Mouse (Mus musculus): ENCODE results near the gene Tom1l1. TPM values are rescaled to one million over a fixed set of nuclear protein-coding genes. Genes with fewer than 3 reads are reported as not detected.
A peak's percentile ranks its signal among the peaks of the same experiment; 100 is the strongest.

Gene Tom1l1
- polyA plus RNA-seq, 1 experiment from 2014 or later: 24.0 TPM

DNA sequence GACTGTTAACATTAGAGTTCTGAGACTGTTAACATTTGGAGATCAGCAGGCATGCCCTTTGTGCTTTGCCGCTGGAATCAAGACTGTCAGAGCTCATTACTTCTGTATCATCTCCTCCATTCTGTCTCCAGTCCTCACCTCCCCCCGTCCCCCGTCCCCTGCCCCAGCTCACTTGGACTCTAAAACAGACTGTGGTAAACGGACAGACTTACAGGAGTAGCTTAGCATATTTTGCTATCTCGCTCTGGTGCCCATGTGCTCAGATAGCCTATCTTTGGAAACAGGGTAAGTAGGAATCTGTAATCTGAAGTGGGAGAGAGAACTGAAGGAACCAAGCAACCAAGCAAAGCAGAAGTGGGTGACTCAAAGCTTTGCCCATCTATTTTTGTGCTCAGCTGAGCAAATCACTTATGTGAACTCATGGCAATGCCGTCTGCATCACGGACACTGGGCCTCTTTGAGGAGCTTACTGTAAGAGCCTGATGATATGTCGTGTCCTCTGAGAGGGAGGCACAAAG, 10.3 kb downstream of the Tom1l1 start:
- TF ChIP-seq EP300 (IDR thresholded peaks at IDR 0.05; ENCODE audit: low read depth) (no peak), CTCF (IDR thresholded peaks at IDR 0.05; ENCODE audit: low read depth) (no peak)
- DNase-seq (no peak), ATAC-seq (no peak)
- peak overlapping the region; percentile 65 for H3K4me2 ChIP-seq (ENCODE audit: low read depth, low read length)
- H3K27ac ChIP-seq (ENCODE audit: low read depth): no peak overlapping the region
- H3K36me3 ChIP-seq (replicated peaks; ENCODE audit: insufficient read depth, low read length): peaks cover 44% of the 10 kb centered on the region
- no peaks in the 10 kb centered on the region for H3K9me3 ChIP-seq (ENCODE audit: low read length)
- H3K4me3 ChIP-seq (ENCODE audit: low read depth, low read length): peak overlapping the region; percentile 46
- peaks cover 16% of the 10 kb centered on the region for H3K4me1 ChIP-seq (ENCODE audit: insufficient read depth)
- 0 out of 2 replicates have a peak overlapping the region, but pooled peaks have one; percentile 18 for H3K9ac ChIP-seq (replicated peaks)
- no peaks in the 10 kb centered on the region for H3K27me3 ChIP-seq (ENCODE audit: insufficient read depth, low read length)
- WGBS (ENCODE audit: insufficient replicate concordance): 73% methylated on average over 8 of the region's 8 CpGs

DNA sequence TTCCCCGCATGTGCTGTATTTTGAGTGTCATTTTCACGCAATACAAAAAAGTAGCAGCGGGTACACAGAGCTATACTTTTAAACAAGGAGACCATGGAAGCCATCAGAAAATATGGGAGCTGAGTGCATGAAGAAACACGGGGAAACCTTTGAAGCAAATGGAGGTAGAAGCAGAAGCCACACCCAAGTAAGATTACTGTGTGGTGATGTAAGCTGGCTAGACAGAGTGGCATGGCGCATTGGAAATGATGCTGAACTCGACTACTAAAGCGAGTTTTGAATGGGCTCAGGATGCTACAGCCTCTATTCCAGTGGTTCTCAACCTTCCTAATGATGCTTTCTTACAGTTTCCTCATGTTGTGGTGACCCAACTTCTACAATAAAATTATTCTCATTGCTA, 11.1 kb downstream of the Tom1l1 start:
- peaks cover 44% of the 10 kb centered on the region for H3K36me3 ChIP-seq (replicated peaks; ENCODE audit: insufficient read depth, low read length)
- peaks cover 16% of the 10 kb centered on the region for H3K4me1 ChIP-seq (ENCODE audit: insufficient read depth)
- TF ChIP-seq CTCF (IDR thresholded peaks at IDR 0.05; ENCODE audit: low read depth) (no peak), EP300 (IDR thresholded peaks at IDR 0.05; ENCODE audit: low read depth) (no peak)
- peak overlapping the region; percentile 65 for H3K4me2 ChIP-seq (ENCODE audit: low read depth, low read length)
- ATAC-seq (no peak), DNase-seq (no peak)
- WGBS (ENCODE audit: insufficient replicate concordance): 86% methylated on average over 7 of the region's 7 CpGs
- H3K9me3 ChIP-seq (ENCODE audit: low read length): no peaks in the 10 kb centered on the region
- peak overlapping the region; percentile 64 for H3K9ac ChIP-seq (replicated peaks)
- peak overlapping the region; percentile 46 for H3K4me3 ChIP-seq (ENCODE audit: low read depth, low read length)
- H3K27ac ChIP-seq (ENCODE audit: low read depth): peak overlapping the region; percentile 82; the same call in 1 of the 2 replicates
- H3K27me3 ChIP-seq (ENCODE audit: insufficient read depth, low read length): no peaks in the 10 kb centered on the region

DNA sequence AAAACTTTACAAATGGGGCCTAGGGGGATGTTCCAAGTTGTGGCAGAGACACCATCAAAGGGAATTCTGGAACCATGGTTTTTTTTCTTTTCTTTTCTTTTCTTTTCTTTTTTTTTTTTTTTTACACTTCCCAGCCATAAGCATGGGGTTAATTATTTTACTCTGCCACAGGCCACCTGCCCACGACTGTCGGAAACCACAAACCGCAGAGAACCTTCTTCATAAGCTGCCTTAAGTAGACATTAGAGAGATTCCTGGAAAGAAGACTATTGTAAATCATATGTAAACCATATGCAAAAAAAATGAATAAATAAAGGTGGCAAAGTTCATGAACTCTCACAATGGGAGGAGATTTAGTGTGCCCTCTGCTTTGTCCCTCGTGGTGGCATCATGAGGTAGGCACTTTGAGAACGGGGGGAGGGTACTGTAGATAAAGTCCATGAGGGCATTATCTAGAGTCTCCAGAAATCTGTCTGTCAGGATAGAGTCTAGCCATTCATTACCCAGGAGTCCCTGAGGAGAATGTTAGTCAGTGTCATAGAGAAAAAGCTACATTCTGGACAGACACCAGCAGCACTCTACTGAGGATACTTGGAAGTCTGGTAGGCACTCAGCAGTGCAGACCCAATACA, 12.6 kb downstream of the Tom1l1 start:
- Histone ChIP-seq H3K27me3 (ENCODE audit: insufficient read depth, low read length) (no peaks in the 10 kb centered on the region), H3K4me2 (ENCODE audit: low read depth, low read length) (peak overlapping the region; percentile 65), H3K36me3 (replicated peaks; ENCODE audit: insufficient read depth, low read length) (peaks cover 42% of the 10 kb centered on the region), H3K9ac (replicated peaks) (peak overlapping the region; percentile 64), H3K9me3 (ENCODE audit: low read length) (no peaks in the 10 kb centered on the region), H3K27ac (ENCODE audit: low read depth) (peak overlapping the region; percentile 82), H3K4me1 (ENCODE audit: insufficient read depth) (peaks cover 16% of the 10 kb centered on the region), H3K4me3 (ENCODE audit: low read depth, low read length) (peak overlapping the region; percentile 46)
- ATAC-seq: peak; percentile 98
- no peak for DNase-seq
- 31% methylated on average over 5 of the region's 5 CpGs for WGBS (ENCODE audit: insufficient replicate concordance)
- TF ChIP-seq EP300 (IDR thresholded peaks at IDR 0.05; ENCODE audit: low read depth) (peak; percentile 98), CTCF (IDR thresholded peaks at IDR 0.05; ENCODE audit: low read depth) (no peak)

DNA sequence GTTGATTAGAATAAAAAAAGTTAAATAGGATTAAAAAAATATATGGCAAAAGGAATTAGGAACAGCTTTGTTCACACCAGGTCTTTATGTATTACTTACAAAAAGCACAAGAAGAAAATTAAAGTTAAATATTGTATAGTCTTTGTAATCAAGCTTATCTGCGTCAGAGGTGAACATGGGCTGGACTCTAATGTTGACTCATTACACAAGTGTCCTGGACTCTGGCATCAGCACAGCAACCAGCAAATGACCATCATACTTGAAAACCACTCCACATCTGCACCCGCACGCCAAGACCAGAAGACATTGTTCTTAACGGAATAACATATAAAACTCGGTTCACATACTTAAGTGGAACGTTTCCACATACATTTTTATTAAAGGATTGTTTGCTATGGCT, 20.8 kb downstream of the Tom1l1 start:
- H3K4me1 ChIP-seq (ENCODE audit: insufficient read depth): peaks cover 44% of the 10 kb centered on the region
- no peak for TF ChIP-seq EP300 (IDR thresholded peaks at IDR 0.05; ENCODE audit: low read depth)
- no peak for TF ChIP-seq CTCF (IDR thresholded peaks at IDR 0.05; ENCODE audit: low read depth)
- no peak overlapping the region for H3K4me2 ChIP-seq (ENCODE audit: low read depth, low read length)
- H3K36me3 ChIP-seq (replicated peaks; ENCODE audit: insufficient read depth, low read length): peaks cover 17% of the 10 kb centered on the region
- H3K4me3 ChIP-seq (ENCODE audit: low read depth, low read length): no peak overlapping the region
- no peak overlapping the region for H3K9ac ChIP-seq (replicated peaks)
- no peaks in the 10 kb centered on the region for H3K9me3 ChIP-seq (ENCODE audit: low read length)
- ATAC-seq: peak; percentile 63
- 75% methylated on average over 6 of the region's 6 CpGs for WGBS (ENCODE audit: insufficient replicate concordance)
- peak overlapping the region; percentile 91 for H3K27ac ChIP-seq (ENCODE audit: low read depth)
- H3K27me3 ChIP-seq (ENCODE audit: insufficient read depth, low read length): no peaks in the 10 kb centered on the region
- DNase-seq: peak; percentile 35

DNA sequence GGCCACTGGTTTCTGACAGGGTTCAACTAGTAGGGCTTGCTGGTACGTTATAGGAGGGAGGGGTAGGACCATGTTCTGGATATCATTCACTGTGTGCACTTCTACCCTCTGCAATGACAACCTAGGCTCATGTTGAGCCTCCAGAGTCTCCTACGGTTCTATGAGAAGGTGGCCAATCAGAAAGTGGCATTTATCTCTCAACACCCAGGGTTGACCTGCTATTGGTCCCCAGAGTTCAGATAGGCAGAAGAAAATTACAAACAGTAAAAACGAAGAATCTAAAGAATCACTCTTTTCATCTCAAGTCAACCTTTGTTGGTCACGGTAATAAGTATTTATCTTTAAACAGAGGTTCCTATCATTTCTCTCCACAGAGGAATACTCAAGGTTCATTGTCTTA, 21.2 kb downstream of the Tom1l1 start:
- peaks cover 44% of the 10 kb centered on the region for H3K4me1 ChIP-seq (ENCODE audit: insufficient read depth)
- TF ChIP-seq EP300 (IDR thresholded peaks at IDR 0.05; ENCODE audit: low read depth) (no peak), CTCF (IDR thresholded peaks at IDR 0.05; ENCODE audit: low read depth) (no peak)
- DNase-seq (no peak), ATAC-seq (peak; percentile 52)
- no peak overlapping the region for H3K4me3 ChIP-seq (ENCODE audit: low read depth, low read length)
- no peaks in the 10 kb centered on the region for H3K9me3 ChIP-seq (ENCODE audit: low read length)
- no peaks in the 10 kb centered on the region for H3K27me3 ChIP-seq (ENCODE audit: insufficient read depth, low read length)
- H3K27ac ChIP-seq (ENCODE audit: low read depth): peak overlapping the region; percentile 91
- H3K9ac ChIP-seq (replicated peaks): no peak overlapping the region
- peaks cover 17% of the 10 kb centered on the region; the same call in 1 of the 2 replicates for H3K36me3 ChIP-seq (replicated peaks; ENCODE audit: insufficient read depth, low read length)
- peak overlapping the region; percentile 27 for H3K4me2 ChIP-seq (ENCODE audit: low read depth, low read length)
- WGBS (ENCODE audit: insufficient replicate concordance): 43% methylated on average over 4 of the region's 4 CpGs

DNA sequence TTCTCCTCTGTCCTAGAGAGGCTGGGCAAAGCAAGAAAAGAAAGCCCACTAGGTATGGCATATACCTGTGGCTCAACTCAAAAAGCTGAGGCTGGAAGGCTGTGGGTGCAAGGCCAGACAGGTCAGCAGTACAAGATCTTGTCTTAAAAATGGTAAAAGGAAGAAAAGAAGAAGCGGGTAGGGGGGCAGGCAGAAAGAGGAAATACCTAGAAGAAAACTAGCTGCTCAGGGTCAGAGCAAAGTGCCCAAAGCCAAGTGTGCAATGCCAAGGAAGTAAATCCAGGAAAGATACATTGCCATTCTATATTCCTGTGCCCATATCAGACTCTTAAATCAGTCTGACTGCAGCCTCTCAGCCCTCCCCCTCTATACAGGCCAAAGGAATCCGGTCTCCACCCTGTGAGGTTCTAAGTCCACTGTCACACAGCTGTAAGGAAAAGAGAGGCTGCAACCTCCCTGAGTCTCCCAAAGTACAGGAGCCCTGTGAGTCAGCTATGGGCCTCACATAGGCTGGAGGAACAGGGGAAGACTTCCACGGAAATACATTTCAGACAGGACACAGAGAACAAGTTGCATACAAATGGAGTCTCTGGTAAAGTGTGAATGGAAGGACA, 21.9 kb downstream of the Tom1l1 start:
- 25% methylated on average over 3 of the region's 3 CpGs for WGBS (ENCODE audit: insufficient replicate concordance)

More for the DNA sequence above, 21.9 kb downstream of the Tom1l1 start:
- H3K27me3 ChIP-seq (ENCODE audit: insufficient read depth, low read length): no peaks in the 10 kb centered on the region
- no peak for DNase-seq
- H3K4me1 ChIP-seq (ENCODE audit: insufficient read depth): peaks cover 44% of the 10 kb centered on the region
- H3K4me2 ChIP-seq (ENCODE audit: low read depth, low read length): peak overlapping the region; percentile 27
- no peak overlapping the region for H3K4me3 ChIP-seq (ENCODE audit: low read depth, low read length)
- no peak for TF ChIP-seq EP300 (IDR thresholded peaks at IDR 0.05; ENCODE audit: low read depth)
- no peak for TF ChIP-seq CTCF (IDR thresholded peaks at IDR 0.05; ENCODE audit: low read depth)
- no peak overlapping the region; the same call in 1 of the 2 replicates for H3K9ac ChIP-seq (replicated peaks)
- peaks cover 20% of the 10 kb centered on the region; the same call in 1 of the 2 replicates for H3K36me3 ChIP-seq (replicated peaks; ENCODE audit: insufficient read depth, low read length)
- no peaks in the 10 kb centered on the region for H3K9me3 ChIP-seq (ENCODE audit: low read length)
- peak overlapping the region; percentile 91 for H3K27ac ChIP-seq (ENCODE audit: low read depth)
- no peak for ATAC-seq
